Mouse (Mus musculus): ENCODE measurements at regions not wholly inside any gene's neighbourhood (a gene's known extent, or its start where the extent isn't known, plus 50 kb on each side); places are given as distances from the start of the nearest gene placed in this dataset.

- DNase-seq, result no peak
Observed at GRCm38 (mm10) chr15:27303856-27304255, 162.6 kb upstream of the Ank start.

GRCm38 (mm10) chr15:27304256-27304655 lies 162.2 kb upstream of the Ank start:
- DNase-seq, result no peak

GRCm38 (mm10) chr15:27305035-27305434 lies 161.4 kb upstream of the Ank start:
- DNase-seq, result no peak

- DNase-seq, result no peak
Observed at GRCm38 (mm10) chr15:27308639-27309038, 157.8 kb upstream of the Ank start.

- no peak for DNase-seq
Observed at GRCm38 (mm10) chr15:27315964-27316745, 150.3 kb upstream of the Ank start.

GRCm38 (mm10) chr15:27316746-27317129 lies 149.7 kb upstream of the Ank start:
- no peak for DNase-seq

- DNase-seq, result no peak
Observed at GRCm38 (mm10) chr15:27321915-27322665, 144.4 kb upstream of the Ank start.

- peak in 1 of 2 experiments; percentile 41 for DNase-seq
Observed at GRCm38 (mm10) chr15:27325847-27326548, 140.5 kb upstream of the Ank start.

- no peak for DNase-seq
Observed at GRCm38 (mm10) chr15:27326549-27326876, 140.0 kb upstream of the Ank start.

GRCm38 (mm10) chr15:27327744-27328143 lies 138.7 kb upstream of the Ank start:
- DNase-seq, result no peak

- DNase-seq, result no peak
Observed at GRCm38 (mm10) chr15:27328441-27328840, 138.0 kb upstream of the Ank start.

- no peak for DNase-seq
Observed at GRCm38 (mm10) chr15:27340070-27340469, 126.4 kb upstream of the Ank start.

- no peak for DNase-seq
Observed at GRCm38 (mm10) chr15:27341518-27341976, 124.9 kb upstream of the Ank start.

GRCm38 (mm10) chr15:27358441-27358840 lies 108.0 kb upstream of the Ank start:
- DNase-seq, result no peak

GRCm38 (mm10) chr15:27359271-27359670 lies 107.2 kb upstream of the Ank start:
- no peak for DNase-seq

GRCm38 (mm10) chr15:27374517-27374916 lies 92.0 kb upstream of the Ank start:
- DNase-seq, result no peak

GRCm38 (mm10) chr15:27378601-27379094 lies 87.8 kb upstream of the Ank start:
- no peak for DNase-seq

- DNase-seq, result no peak
Observed at GRCm38 (mm10) chr15:27380436-27380945, 86.0 kb upstream of the Ank start.

- DNase-seq, result no peak
Observed at GRCm38 (mm10) chr15:27381565-27381964, 84.9 kb upstream of the Ank start.

- no peak for DNase-seq
Observed at GRCm38 (mm10) chr15:27390567-27390966, 75.9 kb upstream of the Ank start.

- DNase-seq, result no peak
Observed at GRCm38 (mm10) chr15:27405721-27406161, 60.7 kb upstream of the Ank start.

- no peak for DNase-seq
Observed at GRCm38 (mm10) chr15:27409856-27410255, 56.6 kb upstream of the Ank start.

GRCm38 (mm10) chr15:27412304-27412703 lies 54.2 kb upstream of the Ank start:
- DNase-seq, result no peak

All from spleen, adult 18-20 months (tissue).